Mouse (Mus musculus): ENCODE data around the gene Ankrd55.
A peak's percentile ranks its signal among the peaks of the same experiment; 100 is the strongest.

The Ankrd55 gene

DNA sequence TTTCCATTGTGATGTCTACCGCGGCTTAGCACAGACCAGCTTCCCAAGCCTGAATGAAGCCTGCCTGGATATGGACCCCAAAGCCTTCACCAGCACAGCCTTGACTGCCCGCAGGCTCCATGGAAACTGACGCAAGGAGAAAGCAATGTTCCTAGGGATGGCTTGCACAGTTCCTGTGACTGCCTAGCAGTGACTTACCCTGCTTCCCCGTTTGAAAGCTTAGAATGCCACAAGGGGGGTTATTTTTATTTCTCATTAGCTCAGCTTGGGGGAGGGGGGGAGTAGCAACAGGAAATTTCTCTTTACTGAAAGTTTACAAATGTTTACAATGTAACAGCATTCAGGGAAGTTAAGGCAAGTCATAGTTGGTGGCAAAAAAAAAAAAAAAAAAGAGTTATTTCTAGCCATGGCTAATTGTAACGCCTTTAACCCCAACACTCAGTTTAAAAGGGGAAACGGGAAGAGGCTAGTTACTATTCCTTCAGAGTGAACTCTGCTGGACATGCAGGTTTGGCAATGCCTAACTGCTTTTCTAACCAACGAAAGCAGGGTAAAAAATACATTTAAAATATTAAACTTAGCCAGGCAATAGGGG, 56.1 kb downstream of the Ankrd55 start:
- DNase-seq = no peak

GRCm38 (mm10) chr13:112345542-112345941, 57.3 kb downstream of the Ankrd55 start:
- DNase-seq = no peak

DNA sequence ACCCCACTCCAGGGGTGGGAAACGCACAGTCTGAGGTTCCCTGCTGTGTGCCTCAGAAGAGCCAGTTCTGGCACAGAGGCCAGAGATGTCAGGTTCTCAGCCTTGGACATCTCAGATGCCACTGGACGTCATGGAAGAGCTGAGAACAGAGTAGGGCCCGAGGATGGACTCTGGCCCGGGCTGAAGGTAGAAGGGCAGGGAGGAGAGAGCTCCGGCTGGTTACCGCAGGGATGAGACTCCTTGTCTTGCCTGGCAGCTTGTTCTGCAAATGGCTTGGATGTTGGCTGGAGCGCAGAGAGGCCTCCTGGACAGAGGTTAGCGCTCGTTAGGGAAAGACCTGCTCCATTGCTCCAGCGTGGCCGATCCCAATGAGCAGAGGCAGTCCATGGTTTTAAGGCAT, 57.8 kb downstream of the Ankrd55 start:
- DNase-seq = no peak

GRCm38 (mm10) chr13:112346659-112347142, 58.5 kb downstream of the Ankrd55 start:
- no peak for DNase-seq

DNA sequence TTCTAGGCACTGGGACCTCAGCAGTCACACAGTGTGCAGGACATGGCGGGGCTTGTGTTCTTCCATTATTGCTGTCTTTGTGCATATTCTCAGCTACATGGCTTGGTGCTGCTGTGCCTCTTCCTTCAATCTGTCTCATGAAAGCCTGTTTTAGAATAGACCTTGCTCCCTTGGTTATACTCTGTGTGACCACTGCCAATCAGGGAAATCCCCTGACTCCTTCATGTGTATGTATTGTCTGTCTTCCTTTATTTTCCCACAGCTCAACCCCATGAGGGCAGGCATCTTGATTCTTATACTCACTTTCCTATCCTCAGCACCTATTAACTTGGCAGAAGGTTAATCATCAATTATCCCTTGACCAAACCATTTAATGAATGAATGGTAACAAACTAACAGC, 60.0 kb downstream of the Ankrd55 start:
- DNase-seq = no peak

- no peak for DNase-seq
Measured at GRCm38 (mm10) chr13:112348896-112349484, 60.7 kb downstream of the Ankrd55 start.

DNA sequence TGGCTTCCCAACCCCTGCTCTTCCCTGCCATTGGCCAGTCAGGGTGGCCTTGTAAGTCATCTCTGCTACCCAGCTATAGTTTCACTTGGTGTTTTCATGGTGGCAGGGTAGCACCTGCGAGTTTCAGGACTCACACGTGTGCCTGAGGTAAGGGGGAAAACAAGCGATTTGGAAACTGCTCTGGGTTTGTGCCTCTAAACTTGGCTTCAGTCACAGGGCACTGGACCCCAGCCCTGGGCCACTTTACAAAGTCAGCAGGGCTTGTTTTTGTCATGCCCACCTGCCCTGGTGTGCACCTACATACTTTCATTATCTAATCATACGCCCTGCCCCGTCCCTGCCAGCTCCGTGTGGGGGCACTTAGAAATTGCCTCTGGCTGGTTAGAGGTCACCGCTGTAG, 61.2 kb downstream of the Ankrd55 start:
- DNase-seq = no peak

DNA sequence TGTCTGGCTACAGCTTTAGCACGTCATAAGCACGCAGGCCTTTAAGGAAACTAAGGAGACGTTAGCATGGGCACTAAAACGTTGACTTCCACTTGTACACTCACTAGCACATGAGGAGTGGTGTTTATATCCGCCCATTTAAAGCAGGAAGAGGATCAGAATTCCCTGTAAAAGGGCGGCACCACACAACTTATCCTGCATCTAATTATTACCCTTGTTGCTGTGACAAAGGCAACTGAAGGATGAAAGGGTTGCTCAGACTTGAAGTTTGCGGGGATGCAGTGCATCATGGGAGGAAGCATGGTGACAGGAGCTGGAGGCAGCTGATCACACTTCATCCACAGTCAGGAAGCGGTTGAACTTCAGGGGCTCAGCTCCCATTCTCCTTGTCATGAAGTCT, 63.7 kb downstream of the Ankrd55 start:
- DNase-seq = no peak

- no peak for DNase-seq
Measured at GRCm38 (mm10) chr13:112354109-112354867, 66.0 kb downstream of the Ankrd55 start.

- no peak for DNase-seq
Measured at GRCm38 (mm10) chr13:112354958-112355357, 66.7 kb downstream of the Ankrd55 start.

- DNase-seq = no peak
Measured at GRCm38 (mm10) chr13:112355794-112356486, 67.7 kb downstream of the Ankrd55 start.

- no peak for DNase-seq
Measured at GRCm38 (mm10) chr13:112361575-112361974, 73.3 kb downstream of the Ankrd55 start.

DNA sequence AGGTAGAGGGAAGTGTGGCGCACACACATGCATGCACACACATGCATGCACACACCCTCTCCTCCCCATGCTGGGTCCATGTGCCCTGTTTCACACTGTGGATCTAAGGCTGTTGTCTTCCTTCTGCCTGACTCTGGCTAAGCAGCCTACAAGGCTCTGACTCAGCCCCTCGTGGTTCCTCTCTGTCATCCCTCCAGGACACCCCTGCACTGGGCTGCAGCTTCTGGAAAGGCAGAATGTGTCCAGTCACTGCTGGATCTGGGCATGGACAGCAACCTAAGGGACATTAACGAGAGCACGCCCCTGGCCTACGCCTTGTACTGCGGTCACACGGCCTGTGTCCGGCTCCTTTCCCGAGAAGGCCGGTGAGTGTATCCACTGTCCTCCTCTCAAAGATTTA, 75.0 kb downstream of the Ankrd55 start:
- no peak for DNase-seq

GRCm38 (mm10) chr13:112363746-112364145, 75.5 kb downstream of the Ankrd55 start:
- DNase-seq = peak; percentile 14

- no peak for DNase-seq
Measured at GRCm38 (mm10) chr13:112364698-112365097, 76.4 kb downstream of the Ankrd55 start.

DNA sequence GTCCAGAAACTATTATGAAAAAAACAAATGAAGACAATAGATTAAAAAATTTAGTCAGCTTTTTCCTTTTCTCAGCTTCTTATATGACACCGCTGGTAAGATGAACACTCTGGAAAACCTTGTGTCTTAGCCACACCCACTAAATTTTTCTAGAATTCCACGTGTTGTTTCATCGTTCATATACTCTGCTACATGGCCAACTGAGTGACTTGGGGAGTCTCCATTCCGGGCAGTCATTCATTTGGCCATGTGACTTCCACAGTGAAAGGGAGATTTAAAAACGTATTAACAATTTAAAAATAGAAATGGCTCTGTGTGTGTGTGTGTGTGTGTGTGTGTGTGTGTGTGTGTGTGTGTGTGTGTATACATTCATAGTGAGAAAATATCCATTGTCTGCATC, 77.1 kb downstream of the Ankrd55 start:
- no peak for DNase-seq

DNA sequence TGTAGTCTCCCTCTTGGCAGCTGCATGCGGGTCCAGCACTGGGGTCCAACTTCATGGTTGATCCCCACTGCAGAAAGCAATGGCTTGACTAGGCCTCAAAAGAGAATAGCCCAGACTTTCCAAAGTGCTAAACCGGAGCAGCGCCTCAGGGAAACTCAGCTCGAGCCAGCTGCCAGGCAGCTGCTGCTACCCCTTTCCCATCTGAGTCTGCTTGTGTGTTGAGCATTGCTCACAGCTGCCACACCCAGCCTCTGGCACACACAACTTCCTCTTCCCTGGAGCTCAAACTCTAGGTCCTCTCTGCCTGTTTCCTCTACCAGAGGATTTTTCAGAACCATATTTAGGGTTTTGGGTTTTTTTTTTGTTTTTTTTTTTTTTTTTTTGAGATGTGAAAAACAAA, 77.5 kb downstream of the Ankrd55 start:
- no peak for DNase-seq

DNA sequence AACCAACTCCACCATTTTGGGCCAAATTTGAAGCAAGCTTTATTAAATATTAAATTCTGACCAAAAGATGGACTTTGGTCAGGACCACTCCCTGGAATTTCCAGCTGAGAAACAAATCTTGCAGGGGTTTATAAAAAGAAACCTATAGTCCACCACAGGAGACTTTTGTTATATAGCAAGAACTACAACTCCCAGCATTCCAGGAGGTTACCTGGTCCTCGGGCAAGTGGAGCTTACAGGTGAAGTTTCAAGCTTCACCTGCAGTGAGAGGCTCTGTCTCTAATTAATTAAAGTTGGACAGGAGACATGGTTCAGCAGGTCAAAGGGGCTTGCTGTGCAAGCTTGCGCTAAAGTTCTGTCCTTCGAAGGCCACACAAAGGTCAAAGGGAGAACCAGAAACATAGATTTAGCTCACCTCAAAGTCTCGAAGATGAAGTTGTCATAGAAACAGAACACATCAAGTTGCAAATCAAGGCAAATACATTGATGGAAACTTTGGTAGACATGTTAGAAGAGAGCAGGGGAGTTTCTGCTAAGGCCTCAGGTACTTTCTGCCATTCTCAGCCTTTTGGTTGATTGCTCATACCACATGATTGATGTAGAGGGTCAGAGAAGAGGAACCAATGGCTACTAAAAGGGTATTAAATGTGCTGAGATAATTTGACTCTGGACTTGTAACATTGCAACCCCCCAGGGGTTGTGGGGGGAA, 78.2 kb downstream of the Ankrd55 start:
- no peak for DNase-seq

GRCm38 (mm10) chr13:112371729-112372128, 83.5 kb downstream of the Ankrd55 start:
- no peak for DNase-seq

DNA sequence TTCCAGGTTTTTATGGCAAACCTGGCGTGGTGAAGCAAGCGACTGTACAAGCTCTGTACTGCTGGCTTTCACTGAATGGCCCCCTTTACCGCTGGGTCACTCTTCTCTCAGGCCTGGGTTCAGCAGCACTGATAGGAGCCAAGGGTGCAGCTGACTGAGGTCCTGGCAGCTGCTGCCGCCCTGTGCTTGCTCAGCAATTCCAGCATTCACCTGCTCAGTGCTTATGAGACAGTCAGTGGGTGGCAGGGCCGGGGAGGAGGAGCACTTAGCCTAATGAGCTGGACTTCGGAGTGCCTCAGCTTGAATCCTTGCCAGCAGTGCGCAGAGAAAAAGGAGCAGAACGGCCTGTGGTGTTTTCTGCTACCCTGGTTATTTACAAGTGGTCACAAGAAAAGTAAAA, 87.5 kb downstream of the Ankrd55 start:
- peak; percentile 75 for DNase-seq

DNA sequence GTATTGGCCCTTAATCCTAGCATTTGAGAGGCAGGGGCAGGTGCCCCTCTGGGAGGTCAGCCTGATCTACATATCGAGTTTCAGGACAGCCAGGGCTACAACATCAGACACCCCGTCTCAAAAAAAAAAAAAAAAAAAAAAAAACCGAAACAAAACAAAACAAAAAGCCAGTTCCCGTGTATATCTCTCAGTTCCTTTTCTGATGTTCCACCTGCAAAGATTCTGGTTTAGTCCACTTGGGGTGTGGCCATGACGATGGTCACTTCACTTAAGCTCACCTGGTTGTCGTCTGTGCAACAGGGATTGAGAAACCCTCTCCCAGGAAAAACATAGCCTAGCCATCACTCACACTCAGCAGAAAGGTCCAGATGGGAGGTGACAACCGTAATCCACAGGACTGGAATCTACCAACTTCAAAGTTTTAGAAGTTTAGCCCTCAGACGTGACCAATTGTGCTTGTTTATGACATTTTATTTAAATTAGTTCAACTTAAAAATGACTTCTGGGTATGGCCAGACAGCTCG, 90.6 kb downstream of the Ankrd55 start:
- DNase-seq = no peak

GRCm38 (mm10) chr13:112381476-112381875, 93.2 kb downstream of the Ankrd55 start:
- no peak for DNase-seq

- no peak for DNase-seq
Measured at GRCm38 (mm10) chr13:112382457-112382856, 94.2 kb downstream of the Ankrd55 start.

Measured in retina, postnatal 1 day (tissue).